Mouse (Mus musculus) c-Kit-positive CD71-negative TER-119-negative erythroid progenitor cells, embryonic 14.5 days (primary cell): ENCODE results near the gene App.

Source experiments
- DNase-seq: peaks from one replicate; pipeline ENCODE4 v3.0.0-alpha.2; 2013; ENCODE audit warnings: low read depth

Gene App

GRCm38 (mm10) chr16:85118916-85119315, 54.6 kb downstream of the App start:
- no peak for DNase-seq

GRCm38 (mm10) chr16:85117541-85117940, 56.0 kb downstream of the App start:
- DNase-seq: no peak

GRCm38 (mm10) chr16:85115837-85116236, 57.7 kb downstream of the App start:
- DNase-seq: no peak

GRCm38 (mm10) chr16:85114742-85115141, 58.8 kb downstream of the App start:
- DNase-seq: no peak

- no peak for DNase-seq
Measured at GRCm38 (mm10) chr16:85113941-85114340, 59.6 kb downstream of the App start.

- no peak for DNase-seq
Measured at GRCm38 (mm10) chr16:85112254-85112653, 61.3 kb downstream of the App start.

- no peak for DNase-seq
Measured at GRCm38 (mm10) chr16:85110428-85110827, 63.1 kb downstream of the App start.

GRCm38 (mm10) chr16:85108486-85108885, 65.1 kb downstream of the App start:
- DNase-seq: no peak

GRCm38 (mm10) chr16:85106644-85107323, 66.8 kb downstream of the App start:
- no peak for DNase-seq

GRCm38 (mm10) chr16:85105603-85106002, 68.0 kb downstream of the App start:
- DNase-seq: no peak

GRCm38 (mm10) chr16:85103116-85103787, 70.3 kb downstream of the App start:
- no peak for DNase-seq

- no peak for DNase-seq
Measured at GRCm38 (mm10) chr16:85101544-85101943, 72.0 kb downstream of the App start.

- DNase-seq: no peak
Measured at GRCm38 (mm10) chr16:85100806-85101205, 72.8 kb downstream of the App start.

GRCm38 (mm10) chr16:85099487-85099886, 74.1 kb downstream of the App start:
- DNase-seq: no peak

GRCm38 (mm10) chr16:85099044-85099443, 74.5 kb downstream of the App start:
- no peak for DNase-seq

GRCm38 (mm10) chr16:85096396-85096795, 77.2 kb downstream of the App start:
- no peak for DNase-seq

- DNase-seq: no peak
Measured at GRCm38 (mm10) chr16:85095923-85096322, 77.6 kb downstream of the App start.

GRCm38 (mm10) chr16:85092644-85093091, 80.9 kb downstream of the App start:
- DNase-seq: no peak

- no peak for DNase-seq
Measured at GRCm38 (mm10) chr16:85092183-85092582, 81.4 kb downstream of the App start.

- no peak for DNase-seq
Measured at GRCm38 (mm10) chr16:85090992-85091391, 82.6 kb downstream of the App start.

GRCm38 (mm10) chr16:85088126-85088525, 85.4 kb downstream of the App start:
- DNase-seq: no peak

GRCm38 (mm10) chr16:85086303-85086702, 87.3 kb downstream of the App start:
- no peak for DNase-seq

GRCm38 (mm10) chr16:85085902-85086301, 87.7 kb downstream of the App start:
- no peak for DNase-seq

- no peak for DNase-seq
Measured at GRCm38 (mm10) chr16:85084152-85084551, 89.4 kb downstream of the App start.
